Mouse (Mus musculus) adrenal gland, adult (tissue): ENCODE results near the gene Cadps2.

Experiments
- DNase-seq, 2 experiments: peaks; one replicate each; pipeline ENCODE4 v3.0.0; 2022 to 2023; ENCODE audit warnings: low spot score in 1 of 2; ENCODE audit not compliant: inconsistent age in 2 of 2

Cadps2 gene

GRCm38 (mm10) chr6:23376327-23376726, 462.9 kb downstream of the Cadps2 start:
- DNase-seq: no peak

DNA sequence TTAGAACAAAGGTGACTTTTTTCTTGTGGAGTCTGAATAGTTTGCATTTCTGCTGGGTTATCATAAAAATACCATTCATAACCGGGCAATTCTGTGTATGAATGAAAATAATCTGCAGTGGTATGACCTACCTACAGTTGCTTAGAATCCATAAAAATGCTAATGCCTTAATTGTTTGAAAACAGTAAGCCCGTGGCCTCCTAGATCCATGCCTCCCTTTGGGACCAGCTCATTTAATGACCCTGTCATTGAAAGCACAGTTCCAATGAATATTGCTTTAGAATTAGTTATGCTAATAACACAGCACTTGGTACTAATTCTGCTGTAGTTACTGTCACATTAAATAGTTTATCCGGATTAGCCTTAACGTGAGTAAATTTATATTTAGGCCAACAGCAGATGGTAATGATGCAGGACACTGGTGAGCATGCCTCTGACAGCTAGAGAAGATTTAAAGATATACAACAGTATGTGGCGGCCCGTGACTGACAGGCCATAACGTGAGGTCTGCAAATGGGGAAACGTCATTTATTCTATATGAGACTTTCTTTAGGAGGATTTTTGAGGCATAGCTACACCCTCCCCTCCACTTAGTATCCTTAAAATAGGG, 477.3 kb downstream of the Cadps2 start:
- no peak for DNase-seq

- no peak for DNase-seq
Measured at GRCm38 (mm10) chr6:23360596-23360995, 478.6 kb downstream of the Cadps2 start.

- no peak for DNase-seq
Measured at GRCm38 (mm10) chr6:23356141-23356540, 483.1 kb downstream of the Cadps2 start.

- no peak for DNase-seq
Measured at GRCm38 (mm10) chr6:23353480-23353879, 485.7 kb downstream of the Cadps2 start.

DNA sequence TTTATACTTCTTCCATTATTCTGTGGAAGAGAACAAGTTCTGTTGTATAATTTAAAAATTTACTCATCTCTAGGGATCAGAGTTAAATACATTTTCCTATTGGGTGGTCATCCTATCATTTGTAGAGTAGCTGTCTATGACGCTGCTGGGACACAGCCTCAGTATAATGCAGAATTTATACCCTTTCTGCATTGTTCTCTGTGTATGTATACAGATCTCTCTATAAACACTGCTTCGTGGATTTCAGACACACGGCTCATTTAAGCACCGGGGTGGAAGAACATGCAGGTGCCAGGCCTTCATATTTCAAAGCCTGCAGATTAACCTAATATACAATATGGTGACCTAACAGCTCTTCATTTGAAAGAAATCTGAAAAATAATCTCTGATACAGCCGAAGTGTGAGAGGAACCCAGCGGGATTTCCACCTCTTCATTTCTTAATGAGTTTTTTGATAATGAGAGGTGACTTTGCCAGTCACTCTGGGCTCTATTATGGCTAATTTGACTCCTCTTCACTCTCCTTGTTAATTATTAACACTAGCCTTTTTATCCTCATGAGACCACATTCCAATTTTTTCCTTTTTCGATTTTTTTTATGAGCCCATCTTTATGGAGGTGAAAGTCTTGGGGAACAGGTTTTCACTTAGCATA, 501.7 kb downstream of the Cadps2 start:
- DNase-seq: no peak

DNA sequence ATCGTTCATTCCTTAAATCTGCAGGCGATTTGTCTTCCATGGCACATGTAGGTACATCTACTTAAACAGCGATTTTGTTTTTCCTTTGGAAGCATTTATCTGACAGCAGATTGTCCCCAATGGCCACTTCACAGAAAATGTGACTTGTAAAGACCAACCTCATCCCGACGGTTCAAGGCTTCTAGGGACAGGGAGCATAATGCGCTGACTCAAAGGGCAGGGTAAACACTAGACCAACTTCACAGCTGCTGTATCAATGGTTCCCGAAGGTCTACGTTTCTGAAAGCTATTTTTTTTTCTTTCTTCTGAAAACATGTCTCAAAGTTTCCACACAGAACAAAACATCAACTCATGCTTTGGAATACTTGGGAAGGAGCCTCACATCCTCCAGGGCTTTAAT, 524.3 kb downstream of the Cadps2 start:
- no peak for DNase-seq

GRCm38 (mm10) chr6:23314291-23314690, 524.9 kb downstream of the Cadps2 start:
- no peak for DNase-seq

GRCm38 (mm10) chr6:23306046-23306445, 533.2 kb downstream of the Cadps2 start:
- no peak for DNase-seq

- no peak for DNase-seq
Measured at GRCm38 (mm10) chr6:23298596-23298995, 540.6 kb downstream of the Cadps2 start.

DNA sequence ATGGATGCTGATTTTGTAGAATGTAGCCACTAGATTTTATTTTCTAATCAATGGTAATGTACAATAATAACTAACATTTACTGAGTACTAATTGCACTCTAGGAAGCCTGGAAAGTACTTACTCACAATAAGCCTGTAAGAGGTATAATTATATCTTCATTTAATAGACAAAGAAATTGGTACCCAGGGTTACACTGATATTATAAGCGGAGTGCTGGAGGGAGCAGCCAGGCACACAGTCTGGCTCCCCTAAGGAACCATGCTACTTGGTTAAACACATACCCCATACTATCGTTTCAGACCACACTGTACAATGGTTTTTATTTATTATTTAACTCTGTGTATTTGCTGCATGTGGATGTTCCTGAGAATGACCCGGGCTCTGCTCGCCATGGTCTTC, 544.5 kb downstream of the Cadps2 start:
- no peak for DNase-seq

DNA sequence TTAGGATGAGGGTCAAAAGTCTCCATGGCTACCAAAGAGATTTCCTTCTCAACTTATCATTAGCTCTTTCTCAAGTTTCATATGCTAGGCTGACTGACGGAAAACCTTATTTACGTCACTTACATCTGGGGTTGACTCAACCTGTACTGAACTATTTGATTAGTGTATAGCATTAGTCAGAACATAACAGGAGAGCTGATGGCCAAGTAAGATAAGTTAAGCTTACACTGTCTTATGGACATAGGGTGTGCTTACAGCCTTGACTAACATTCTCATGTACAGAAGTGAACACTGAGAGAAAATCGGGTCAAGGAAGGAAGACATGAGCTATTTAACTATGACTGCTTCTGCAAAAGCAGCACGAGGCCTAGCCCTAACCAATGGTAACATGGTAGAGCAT, 550.5 kb downstream of the Cadps2 start:
- no peak for DNase-seq

GRCm38 (mm10) chr6:23281514-23281820, 557.8 kb downstream of the Cadps2 start:
- no peak for DNase-seq

- DNase-seq: no peak
Measured at GRCm38 (mm10) chr6:23280811-23281513, 558.3 kb downstream of the Cadps2 start.

DNA sequence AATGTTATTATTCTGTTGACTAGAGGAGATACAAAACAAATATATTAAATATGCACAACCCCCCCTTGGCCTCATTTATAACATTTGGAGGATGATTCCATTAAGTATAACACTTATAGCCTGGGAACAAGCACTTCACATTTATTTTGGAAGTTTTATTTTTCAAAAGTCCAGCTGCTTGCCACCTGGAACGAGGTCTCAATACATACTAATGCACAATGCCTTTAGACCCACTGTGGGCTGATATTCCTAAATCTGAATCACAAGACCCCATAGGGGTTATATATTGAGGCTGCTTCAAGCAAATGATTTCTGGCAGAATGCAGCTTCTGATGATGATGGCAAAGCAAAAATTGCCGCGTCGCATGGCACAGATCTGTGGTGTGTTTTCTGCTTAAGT, 565.7 kb downstream of the Cadps2 start:
- no peak for DNase-seq

- no peak for DNase-seq
Measured at GRCm38 (mm10) chr6:23272979-23273378, 566.2 kb downstream of the Cadps2 start.

DNA sequence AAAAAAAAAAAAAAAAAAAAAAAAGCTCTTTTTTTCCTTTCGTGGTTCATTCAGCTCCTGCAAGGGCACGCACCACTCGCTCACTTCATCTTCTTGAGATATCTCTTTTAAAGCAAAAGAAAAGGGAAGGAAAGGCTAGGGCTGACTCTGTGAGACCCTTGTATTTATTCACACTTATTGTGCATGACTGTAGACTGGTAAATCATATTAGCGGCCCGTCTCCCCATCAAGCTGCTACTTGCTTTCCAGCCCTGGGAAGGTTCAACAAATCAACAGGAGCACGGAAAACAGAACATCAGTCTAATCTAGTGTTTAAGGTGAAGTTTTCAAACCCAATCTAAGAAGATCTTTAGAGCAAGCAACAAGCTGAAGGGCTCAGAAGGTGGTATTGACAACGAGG, 566.7 kb downstream of the Cadps2 start:
- no peak for DNase-seq

DNA sequence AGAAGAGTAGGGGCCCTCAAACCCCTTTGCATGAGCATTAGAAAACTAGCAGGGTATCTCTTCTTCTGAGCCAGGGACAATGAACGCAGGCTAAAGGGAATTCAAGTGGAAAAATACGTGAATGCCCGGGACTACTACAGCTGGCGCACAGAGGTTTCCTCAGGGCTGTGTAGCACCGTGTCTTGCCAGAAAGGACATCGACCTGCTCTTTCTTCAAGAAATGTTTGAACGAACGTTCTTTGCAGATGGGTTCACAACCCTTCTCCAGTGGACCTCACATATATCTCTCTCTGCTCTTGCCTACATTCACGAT, 578.5 kb downstream of the Cadps2 start:
- no peak for DNase-seq

GRCm38 (mm10) chr6:23260016-23260737, 579.0 kb downstream of the Cadps2 start:
- DNase-seq: peak in 1 of 2 experiments; percentile 21

DNA sequence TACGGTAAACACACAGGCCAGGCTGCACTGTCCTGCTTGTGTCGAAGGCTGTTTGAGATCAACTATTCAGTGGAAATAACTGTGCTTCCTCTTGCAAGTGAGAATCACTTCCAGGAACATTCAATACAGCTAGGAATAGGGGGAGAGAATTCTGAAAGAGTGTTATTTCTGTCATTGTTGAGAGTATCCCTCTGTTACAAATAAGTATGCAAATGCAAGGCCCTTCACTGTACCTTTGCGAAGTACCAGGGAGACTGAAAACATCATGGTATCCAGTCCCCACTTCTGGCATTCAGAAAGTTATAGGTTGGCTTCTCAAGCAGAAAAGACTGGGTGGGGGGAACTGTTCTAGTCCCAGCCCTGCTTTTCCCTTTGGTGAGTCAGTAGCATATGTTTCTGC, 581.2 kb downstream of the Cadps2 start:
- DNase-seq: no peak

DNA sequence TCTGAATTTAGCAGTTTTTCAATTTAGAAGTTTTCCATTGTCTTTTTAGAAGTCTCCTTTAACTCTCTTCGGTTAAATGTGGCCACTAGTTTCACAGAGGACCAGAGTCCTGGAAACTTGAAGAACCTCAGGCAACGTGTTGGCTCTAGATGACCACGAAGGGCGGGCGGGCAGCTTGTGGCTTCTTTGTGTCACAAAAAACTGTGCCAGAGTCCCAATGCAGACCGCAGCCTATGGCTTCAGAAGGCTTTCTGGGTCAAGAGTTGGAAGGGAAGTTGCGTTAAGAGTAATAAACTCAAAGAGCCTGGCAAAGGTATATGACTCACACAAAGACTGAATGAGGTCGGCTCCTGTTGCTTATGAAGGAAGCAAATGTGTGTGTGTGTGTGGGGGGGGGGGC, 584.1 kb downstream of the Cadps2 start:
- DNase-seq: no peak

GRCm38 (mm10) chr6:23254644-23255043, 584.6 kb downstream of the Cadps2 start:
- peak in 1 of 2 experiments; percentile 16 for DNase-seq
